Mouse (Mus musculus): ENCODE data around the gene Ralgds. TPM values are rescaled to one million over a fixed set of nuclear protein-coding genes. Genes with fewer than 3 reads are reported as not detected.
A peak's percentile ranks its signal among the peaks of the same experiment; 100 is the strongest.

Gene Ralgds
- total and polyA plus RNA-seq, 2 experiments from 2014 or later = 12.2 to 34.9 TPM

DNA sequence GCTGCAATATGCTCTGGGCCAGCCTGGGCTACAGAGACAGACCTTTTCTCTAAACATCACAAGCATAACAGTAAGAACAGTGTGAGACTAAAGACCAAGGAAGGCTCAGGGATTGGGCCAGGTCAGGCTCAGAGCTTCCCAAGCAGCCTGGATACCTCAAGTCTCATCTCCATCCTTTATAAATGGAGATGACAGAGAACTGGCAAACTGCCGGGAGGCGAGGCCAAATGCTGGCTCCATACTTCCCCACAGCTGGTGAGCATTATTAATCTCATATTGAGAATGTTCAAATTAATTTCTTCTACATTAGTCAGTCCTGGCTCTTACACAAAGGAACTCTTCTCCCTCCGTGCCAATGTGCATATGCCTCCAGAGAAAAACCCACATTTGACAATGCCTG lies 63.9 kb downstream of the Ralgds start:
- Histone ChIP-seq H3K4me3 (ENCODE audit: low read depth, low read length) (no peak overlapping the region), H3K9me3 (replicated peaks; ENCODE audit: control insufficient read depth, low read length) (no peaks in the 10 kb centered on the region), H3K27ac (ENCODE audit: low read depth) (no peak overlapping the region), H3K36me3 (replicated peaks; ENCODE audit: control insufficient read depth, insufficient read depth, low read length) (peaks cover 63% of the 10 kb centered on the region), H3K27me3 (ENCODE audit: control insufficient read depth, insufficient read depth, low read length) (no peaks in the 10 kb centered on the region), H3K4me2 (ENCODE audit: low read depth, low read length) (no peak overlapping the region), H3K9ac (replicated peaks; ENCODE audit: low read depth, low read length) (no peak overlapping the region), H3K4me1 (ENCODE audit: control insufficient read depth, insufficient read depth) (no peaks in the 10 kb centered on the region)
- WGBS = 79% methylated on average over 3 of the region's 3 CpGs
- no peak for DNase-seq (ENCODE audit: low spot score)
- TF ChIP-seq CTCF (IDR thresholded peaks at IDR 0.05; ENCODE audit: low read depth) = no peak
- no peak for TF ChIP-seq EP300 (IDR thresholded peaks at IDR 0.05; ENCODE audit: low read depth)
- ATAC-seq (ENCODE audit: insufficient read depth, low read depth) = no peak

DNA sequence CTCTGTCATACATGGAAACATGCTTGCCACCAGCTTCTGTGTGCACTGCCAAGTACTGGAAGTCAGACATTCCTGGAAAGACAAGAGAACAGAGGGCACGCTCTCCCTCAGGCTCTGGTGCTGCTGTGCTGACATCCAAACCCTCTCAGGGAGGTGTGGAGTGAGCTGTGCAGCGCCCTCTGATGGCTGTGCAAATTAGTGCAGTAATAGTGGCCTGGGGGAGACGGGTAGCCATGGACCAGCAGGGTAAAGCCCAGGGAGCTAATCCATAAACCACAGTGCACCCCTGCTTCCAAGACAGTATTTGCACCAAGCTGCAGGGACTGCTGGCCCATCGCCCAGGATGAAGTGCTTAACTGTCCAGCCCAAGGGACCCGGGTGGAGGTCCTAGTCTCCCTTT lies 65.1 kb downstream of the Ralgds start:
- H3K4me2 ChIP-seq (ENCODE audit: low read depth, low read length) = no peak overlapping the region
- H3K27ac ChIP-seq (ENCODE audit: low read depth) = no peak overlapping the region
- no peaks in the 10 kb centered on the region for H3K27me3 ChIP-seq (ENCODE audit: control insufficient read depth, insufficient read depth, low read length)
- peaks cover 51% of the 10 kb centered on the region for H3K36me3 ChIP-seq (replicated peaks; ENCODE audit: control insufficient read depth, insufficient read depth, low read length)
- peaks cover 5% of the 10 kb centered on the region; the same call in 1 of the 2 replicates for H3K4me1 ChIP-seq (ENCODE audit: control insufficient read depth, insufficient read depth)
- DNase-seq (ENCODE audit: low spot score) = no peak
- no peak overlapping the region for H3K9ac ChIP-seq (replicated peaks; ENCODE audit: low read depth, low read length)
- TF ChIP-seq EP300 (IDR thresholded peaks at IDR 0.05; ENCODE audit: low read depth) = no peak
- peak; percentile 27; the same call in 1 of the 2 replicates for TF ChIP-seq CTCF (IDR thresholded peaks at IDR 0.05; ENCODE audit: low read depth)
- ATAC-seq (ENCODE audit: insufficient read depth, low read depth) = no peak
- H3K9me3 ChIP-seq (replicated peaks; ENCODE audit: control insufficient read depth, low read length) = no peaks in the 10 kb centered on the region
- H3K4me3 ChIP-seq (ENCODE audit: low read depth, low read length) = no peak overlapping the region
- WGBS = 60% methylated on average over 5 of the region's 5 CpGs

DNA sequence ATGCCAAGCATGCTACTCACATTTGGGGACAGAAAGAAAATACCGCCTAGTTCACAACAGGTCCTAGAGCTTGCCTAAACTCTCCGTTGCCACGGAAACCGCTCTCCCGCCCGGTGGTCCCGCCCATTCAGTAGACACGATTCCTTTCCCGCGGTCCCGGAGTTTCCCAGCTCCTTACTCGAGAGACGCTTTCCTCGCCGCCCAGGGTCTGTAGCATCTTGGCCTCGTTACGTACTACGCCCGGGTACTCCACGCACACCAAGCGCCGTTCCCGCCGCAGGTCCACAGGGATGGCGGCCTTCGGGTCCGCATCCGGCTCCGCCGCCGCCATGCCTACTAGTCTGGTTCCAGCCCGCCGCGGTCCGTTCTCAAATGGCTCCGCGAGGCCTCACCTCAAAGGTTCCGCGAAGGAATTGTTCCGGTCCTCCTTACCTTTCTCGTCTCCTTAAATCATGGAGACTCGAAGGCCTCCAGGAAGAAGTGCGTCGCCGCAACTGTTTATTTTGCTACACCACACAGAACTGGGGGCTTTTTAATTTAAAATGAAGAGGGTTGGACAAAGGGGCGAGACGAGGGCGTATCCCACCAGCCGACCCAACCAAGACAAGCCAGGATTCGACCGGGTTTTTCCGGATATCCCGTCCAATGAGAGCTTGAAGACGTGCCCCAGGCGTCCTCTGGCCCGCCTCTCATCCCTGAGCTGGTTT lies 69.9 kb downstream of the Ralgds start:
- TF ChIP-seq EP300 (IDR thresholded peaks at IDR 0.05; ENCODE audit: low read depth) (no peak), CTCF (IDR thresholded peaks at IDR 0.05; ENCODE audit: low read depth) (no peak)
- under 1% methylated on average over 56 of the region's 56 CpGs for WGBS
- peak; percentile 94 for ATAC-seq (ENCODE audit: insufficient read depth, low read depth)
- H3K27ac ChIP-seq (ENCODE audit: low read depth) = peak overlapping the region; percentile 86
- H3K9me3 ChIP-seq (replicated peaks; ENCODE audit: control insufficient read depth, low read length) = no peaks in the 10 kb centered on the region
- peak overlapping the region; percentile 84 for H3K4me2 ChIP-seq (ENCODE audit: low read depth, low read length)
- peaks cover 5% of the 10 kb centered on the region; the same call in 1 of the 2 replicates for H3K4me1 ChIP-seq (ENCODE audit: control insufficient read depth, insufficient read depth)
- peak overlapping the region; percentile 68 for H3K4me3 ChIP-seq (ENCODE audit: low read depth, low read length)
- H3K27me3 ChIP-seq (ENCODE audit: control insufficient read depth, insufficient read depth, low read length) = no peaks in the 10 kb centered on the region
- H3K36me3 ChIP-seq (replicated peaks; ENCODE audit: control insufficient read depth, insufficient read depth, low read length) = peaks cover 8% of the 10 kb centered on the region
- DNase-seq (ENCODE audit: low spot score) = peak; percentile 89
- H3K9ac ChIP-seq (replicated peaks; ENCODE audit: low read depth, low read length) = peak overlapping the region; percentile 64

DNA sequence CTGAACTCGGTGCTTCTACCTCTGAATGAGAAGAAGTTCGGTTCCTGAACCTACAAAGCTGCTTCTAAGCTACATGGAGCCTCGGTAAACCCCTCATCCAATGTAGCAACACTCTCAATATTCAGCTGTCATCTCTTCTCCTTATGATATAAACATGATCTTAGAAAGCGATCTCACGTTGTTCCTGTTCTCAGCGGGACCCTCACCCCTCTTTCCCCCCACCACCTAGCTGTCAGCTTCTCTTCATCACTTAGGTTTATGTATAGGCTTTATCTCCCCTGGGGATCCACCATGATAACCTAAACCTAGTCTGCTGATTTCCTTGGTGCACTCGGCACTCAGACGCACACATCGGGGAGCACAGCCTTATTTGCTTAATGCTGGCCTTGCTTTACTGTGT lies 70.7 kb downstream of the Ralgds start, which contains the start of gene Gtf3c5:
Gene Gtf3c5, minus strand, starts transcription at position 101 of the 400 bp plus-strand sequence.
- Histone ChIP-seq H3K36me3 (replicated peaks; ENCODE audit: control insufficient read depth, insufficient read depth, low read length) (peaks cover 2% of the 10 kb centered on the region), H3K4me1 (ENCODE audit: control insufficient read depth, insufficient read depth) (peaks cover 5% of the 10 kb centered on the region; the same call in 1 of the 2 replicates), H3K9me3 (replicated peaks; ENCODE audit: control insufficient read depth, low read length) (no peaks in the 10 kb centered on the region), H3K27me3 (ENCODE audit: control insufficient read depth, insufficient read depth, low read length) (no peaks in the 10 kb centered on the region), H3K4me2 (ENCODE audit: low read depth, low read length) (peak within 1 kb of the TSS; percentile 84), H3K9ac (replicated peaks; ENCODE audit: low read depth, low read length) (peak within 1 kb of the TSS; percentile 64), H3K27ac (ENCODE audit: low read depth) (peak within 1 kb of the TSS; percentile 86), H3K4me3 (ENCODE audit: low read depth, low read length) (peak within 1 kb of the TSS; percentile 68)
- WGBS = 71% methylated on average over 9 of the region's 9 CpGs
- no peak for DNase-seq (ENCODE audit: low spot score)
- no peak for TF ChIP-seq CTCF (IDR thresholded peaks at IDR 0.05; ENCODE audit: low read depth)
- TF ChIP-seq EP300 (IDR thresholded peaks at IDR 0.05; ENCODE audit: low read depth) = no peak
- no peak for ATAC-seq (ENCODE audit: insufficient read depth, low read depth)

DNA sequence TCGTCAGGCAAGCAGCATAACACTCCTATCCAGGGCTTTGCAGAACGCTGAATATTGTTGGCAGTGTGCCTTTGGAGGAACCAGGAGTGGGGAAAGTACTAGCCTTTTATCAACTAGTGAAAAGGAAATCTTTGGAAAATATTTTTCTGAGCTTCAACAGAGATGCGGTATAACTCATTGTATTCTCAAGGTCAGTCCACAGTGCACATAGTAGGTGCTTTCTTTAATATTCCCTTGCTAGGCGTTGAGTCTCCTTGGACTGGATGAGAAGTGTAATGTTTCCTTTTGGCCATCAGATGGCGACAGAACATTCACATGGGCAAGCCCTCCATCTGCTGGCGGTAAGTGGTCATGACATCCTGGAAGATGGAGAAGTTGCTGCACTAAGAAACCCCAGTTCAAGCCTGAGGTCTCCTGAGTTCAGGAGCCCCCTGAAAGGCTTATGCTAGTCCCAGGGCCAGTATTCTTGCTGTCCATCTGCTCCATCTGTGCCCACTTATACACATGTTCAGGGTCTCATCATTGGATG lies 72.2 kb downstream of the Ralgds start:
- 15% methylated on average over 6 of the region's 6 CpGs for WGBS
- no peak overlapping the region for H3K27ac ChIP-seq (ENCODE audit: low read depth)

More for the DNA sequence above, 72.2 kb downstream of the Ralgds start:
- H3K4me1 ChIP-seq (ENCODE audit: control insufficient read depth, insufficient read depth) = peaks cover 5% of the 10 kb centered on the region; the same call in 1 of the 2 replicates
- no peak for TF ChIP-seq EP300 (IDR thresholded peaks at IDR 0.05; ENCODE audit: low read depth)
- TF ChIP-seq CTCF (IDR thresholded peaks at IDR 0.05; ENCODE audit: low read depth) = peak; percentile 100
- DNase-seq (ENCODE audit: low spot score) (peak; percentile 75), ATAC-seq (ENCODE audit: insufficient read depth, low read depth) (no peak)
- H3K4me3 ChIP-seq (ENCODE audit: low read depth, low read length) = no peak overlapping the region
- H3K36me3 ChIP-seq (replicated peaks; ENCODE audit: control insufficient read depth, insufficient read depth, low read length) = no peaks in the 10 kb centered on the region
- no peaks in the 10 kb centered on the region for H3K27me3 ChIP-seq (ENCODE audit: control insufficient read depth, insufficient read depth, low read length)
- no peak overlapping the region for H3K9ac ChIP-seq (replicated peaks; ENCODE audit: low read depth, low read length)
- no peaks in the 10 kb centered on the region for H3K9me3 ChIP-seq (replicated peaks; ENCODE audit: control insufficient read depth, low read length)
- H3K4me2 ChIP-seq (ENCODE audit: low read depth, low read length) = no peak overlapping the region
